Mouse (Mus musculus) hematopoietic multipotent progenitor cell, adult 10-12 weeks (in vitro differentiated cells): ENCODE measurements around the gene LTO1. TPM values are rescaled to one million over a fixed set of nuclear protein-coding genes. Genes with fewer than 3 reads are reported as not detected.

Source experiments
- polyA plus RNA-seq: library from polyadenylated mRNA; stranded (reverse); fragments of >175 nt; gene quantifications from 2 replicates; pipeline ENCODE4 v1.2.3, GENCODE M21; 2012; ENCODE audit warnings: low replicate concordance

LTO1 gene
- polyA plus RNA-seq: 18.0 and 28.9 TPM in 2 replicates

DNA sequence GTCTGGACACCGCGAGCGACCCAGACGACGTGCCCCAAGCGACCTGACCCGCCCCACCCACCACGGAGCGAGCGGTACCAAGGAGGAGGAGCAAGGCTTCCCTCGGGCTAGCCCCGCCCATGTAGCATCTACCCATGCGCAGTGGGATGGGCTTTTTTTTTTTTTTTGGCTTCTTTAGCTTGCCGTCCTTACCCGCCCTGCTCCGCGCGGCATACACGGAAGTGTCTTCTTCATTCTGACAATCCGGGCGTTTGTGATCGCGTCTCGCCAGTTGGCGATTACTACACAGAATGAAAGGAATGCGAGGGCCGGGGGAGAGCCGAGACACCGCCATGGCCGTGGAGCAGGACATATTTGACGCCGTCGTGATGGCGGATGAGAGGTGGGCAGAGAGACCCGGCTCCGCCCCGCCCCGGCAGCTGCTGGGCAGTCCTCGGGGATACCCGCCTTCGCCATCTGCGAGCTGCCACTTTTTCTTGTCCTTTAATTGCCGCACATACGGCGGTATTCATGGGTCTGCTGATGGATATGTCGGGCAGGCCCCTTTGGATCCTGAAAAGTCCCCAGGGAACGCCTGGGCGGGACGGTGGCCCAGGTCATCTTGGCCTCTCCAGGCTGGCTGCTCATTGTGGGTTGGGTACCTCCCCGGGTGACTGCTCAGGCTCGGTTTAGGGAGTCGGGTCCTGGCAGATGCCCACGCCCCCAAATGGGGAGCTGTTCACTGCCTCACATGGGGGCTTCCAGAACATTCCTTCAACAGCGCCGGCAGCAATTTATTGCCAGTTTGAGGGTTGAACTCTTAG lies at the start of gene LTO1:
TSS of gene LTO1 (plus strand) at position 153 of the 803 bp plus-strand sequence.

DNA sequence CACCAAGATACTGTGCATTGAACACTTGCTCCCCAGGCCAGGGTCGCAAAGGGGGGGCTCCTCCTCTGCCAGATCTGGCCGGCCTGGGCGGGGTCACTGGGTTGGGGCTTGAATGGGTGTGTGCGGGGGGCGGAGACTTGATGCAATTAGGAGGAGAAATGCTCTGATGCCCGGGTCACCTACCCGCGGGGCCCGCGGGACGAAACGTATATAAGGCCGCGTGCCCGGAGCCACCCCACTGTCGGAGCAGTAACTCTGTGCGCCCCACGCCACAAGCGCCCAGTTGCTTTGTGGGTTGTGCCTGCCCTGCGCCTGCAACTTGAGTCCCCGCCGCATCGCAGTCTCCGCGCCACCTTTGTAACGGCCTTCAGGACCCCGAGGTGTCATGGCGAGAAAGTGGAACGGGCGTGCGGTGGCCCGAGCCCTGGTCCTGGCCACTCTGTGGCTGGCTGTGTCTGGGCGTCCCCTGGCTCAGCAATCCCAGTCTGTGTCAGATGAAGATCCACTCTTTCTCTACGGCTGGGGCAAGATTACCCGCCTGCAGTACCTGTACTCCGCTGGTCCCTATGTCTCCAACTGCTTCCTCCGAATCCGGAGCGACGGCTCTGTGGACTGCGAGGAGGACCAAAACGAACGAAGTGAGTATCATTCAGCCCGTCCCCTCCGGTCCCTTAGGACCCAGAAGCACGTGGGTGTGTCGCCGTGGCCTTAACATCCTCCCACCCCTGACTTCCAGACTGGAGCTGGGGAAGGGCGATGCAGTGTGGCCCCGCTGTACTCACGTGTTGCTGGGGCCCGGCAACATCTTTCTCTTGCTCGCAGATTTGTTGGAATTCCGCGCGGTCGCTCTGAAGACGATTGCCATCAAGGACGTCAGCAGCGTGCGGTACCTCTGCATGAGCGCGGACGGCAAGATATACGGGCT lies 18.3 kb upstream of the LTO1 start, which contains the start of gene Fgf15:
TSS of gene Fgf15 (plus strand) at position 238 of the 925 bp plus-strand sequence.

DNA sequence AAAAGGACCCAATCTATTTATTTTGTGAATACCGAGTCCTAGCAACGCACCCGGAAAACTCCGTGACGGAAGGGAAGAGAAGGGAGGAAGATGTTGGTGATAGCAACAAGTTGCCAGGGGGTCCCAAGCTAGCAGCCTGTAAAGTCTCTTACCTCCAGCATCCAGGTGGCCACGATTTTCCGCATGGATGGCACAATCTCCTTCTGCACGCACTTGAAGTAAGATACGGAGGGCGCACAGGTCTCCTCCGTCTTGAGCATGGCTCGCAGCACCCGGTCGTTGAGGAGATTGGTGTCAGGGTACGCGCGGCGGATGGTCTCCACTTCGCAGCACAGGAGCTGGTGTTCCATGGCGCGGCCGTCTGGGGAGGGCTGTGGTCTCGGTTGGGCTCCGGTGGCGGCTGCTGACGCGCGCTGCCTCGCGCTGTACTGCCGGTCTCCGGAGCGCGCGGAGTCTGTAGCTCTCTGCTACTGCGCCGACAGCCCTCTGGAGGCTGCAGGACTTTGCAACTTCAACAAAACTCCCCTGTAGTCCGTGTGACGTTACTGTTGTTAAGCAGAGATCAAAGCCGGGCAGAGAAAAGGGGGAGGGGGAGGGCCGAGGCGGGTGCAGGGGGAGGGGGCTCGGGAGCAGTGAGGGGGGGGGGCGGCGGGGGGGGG lies 24.6 kb downstream of the LTO1 start, which contains the start of gene Ccnd1:
TSS of gene Ccnd1 (minus strand) at position 582 of the 659 bp plus-strand sequence.

Other genes starting within 250 kb of the LTO1 start
- 0.06 and 0.29 TPM in 2 replicates for gene Ano1, start 163.1 kb upstream of the LTO1 start, polyA plus RNA-seq
- gene Fgf3, start 77.0 kb upstream of the LTO1 start, polyA plus RNA-seq: 0.13 and 0.18 TPM in 2 replicates
- not detected in 2 replicates for gene Fgf4, start 67.7 kb upstream of the LTO1 start, polyA plus RNA-seq
- gene Fgf15, start 18.6 kb upstream of the LTO1 start, polyA plus RNA-seq: not detected in 2 replicates
- gene Ccnd1, start 24.8 kb downstream of the LTO1 start, polyA plus RNA-seq: 11.3 and 13.5 TPM in 2 replicates